Mouse (Mus musculus): ENCODE results near the gene Gm11555. TPM values are rescaled to one million over a fixed set of nuclear protein-coding genes. Genes with fewer than 3 reads are reported as not detected.
"Not testable (repeated sequence)": the region's sequence is repeated elsewhere in the genome, so short reads cannot be mapped to it uniquely, and the experiment has no call there.

Gene Gm11555
- not detected in 2 replicates for polyA plus RNA-seq (2014; fragmentation: Nextera tagmentation; extraction: Ambion mirVana)

DNA sequence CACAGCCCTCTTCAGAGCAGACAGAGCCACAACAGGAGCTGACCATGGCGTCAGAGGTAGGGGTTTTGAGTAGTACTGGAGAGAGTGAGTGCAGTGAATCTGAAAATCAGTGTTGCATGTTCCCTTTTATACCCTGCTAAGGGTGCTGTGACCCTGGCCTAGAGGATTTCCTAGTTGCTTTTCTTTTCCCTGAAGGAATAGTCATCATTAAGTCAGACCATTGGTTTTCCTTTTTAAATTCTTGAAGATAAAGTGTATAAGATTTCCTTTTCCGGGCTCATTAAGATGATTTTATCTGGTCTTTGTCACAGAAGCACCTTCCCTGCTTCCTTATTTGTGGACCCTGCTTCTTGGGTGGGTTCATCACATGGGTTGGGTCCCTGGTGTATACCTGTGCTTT is at the start of gene Gm11555:
Gm11555 (minus strand) TSS at position 101 of the 400 bp plus-strand sequence.
- Histone ChIP-seq H3K27me3 (ENCODE audit: control insufficient read depth, insufficient read depth, low read length) (no peaks in the 10 kb centered on the region), H3K4me1 (replicated peaks; ENCODE audit: control insufficient read depth, insufficient read depth, low read length) (no peaks in the 10 kb centered on the region), H3K9ac (ENCODE audit: low read length) (no peak within 1 kb of the TSS), H3K27ac (ENCODE audit: low read depth, low read length) (no peak within 1 kb of the TSS), H3K9me3 (ENCODE audit: control insufficient read depth, low read length) (no peaks in the 10 kb centered on the region), H3K4me3 (ENCODE audit: low read depth, low read length) (no peak within 1 kb of the TSS), H3K4me2 (ENCODE audit: low read depth, low read length, severe bottlenecking) (no peak within 1 kb of the TSS), H3K36me3 (ENCODE audit: control insufficient read depth, insufficient read depth, low read length) (no peaks in the 10 kb centered on the region)
- WGBS, result 84% methylated on average over 2 of the region's 2 CpGs
- no peak for DNase-seq (ENCODE audit: low spot score)
- no peak for ATAC-seq (replicated peaks; ENCODE audit: low FRiP score)

DNA sequence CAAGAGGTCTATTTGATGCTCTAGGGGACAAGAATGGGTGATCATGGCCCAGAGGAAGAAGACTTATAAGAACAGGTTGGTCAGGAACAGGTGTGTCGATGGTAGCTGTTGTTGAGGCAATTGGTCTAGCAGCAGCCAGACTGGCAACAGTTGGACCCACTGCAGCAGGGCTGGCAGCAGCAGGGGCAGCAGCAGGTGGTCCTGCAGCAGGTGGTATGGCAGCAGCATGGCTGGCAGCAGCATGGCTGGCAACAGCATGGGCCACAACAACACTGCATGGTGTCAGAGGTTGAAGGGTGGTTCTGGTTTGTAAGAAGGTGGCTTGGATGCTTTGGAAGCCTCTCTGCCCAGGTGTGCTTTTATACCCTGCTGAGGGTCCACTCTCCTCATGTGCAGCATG is 40.4 kb upstream of the Gm11555 start, which contains the start of gene Gm14190:
Gm14190 (minus strand) TSS at position 278 of the 400 bp plus-strand sequence.
- no peak within 1 kb of the TSS for H3K4me2 ChIP-seq (ENCODE audit: low read depth, low read length, severe bottlenecking)
- no peak for DNase-seq (ENCODE audit: low spot score)
- H3K9me3 ChIP-seq (ENCODE audit: control insufficient read depth, low read length), result no peaks in the 10 kb centered on the region
- H3K4me1 ChIP-seq (replicated peaks; ENCODE audit: control insufficient read depth, insufficient read depth, low read length), result no peaks in the 10 kb centered on the region
- no peaks in the 10 kb centered on the region for H3K27me3 ChIP-seq (ENCODE audit: control insufficient read depth, insufficient read depth, low read length)
- 88% methylated on average over 1 of the region's 1 CpGs for WGBS
- no peak within 1 kb of the TSS for H3K27ac ChIP-seq (ENCODE audit: low read depth, low read length)
- H3K4me3 ChIP-seq (ENCODE audit: low read depth, low read length), result no peak within 1 kb of the TSS
- H3K36me3 ChIP-seq (ENCODE audit: control insufficient read depth, insufficient read depth, low read length), result no peaks in the 10 kb centered on the region
- no peak for ATAC-seq (replicated peaks; ENCODE audit: low FRiP score)
- H3K9ac ChIP-seq (ENCODE audit: low read length), result no peak within 1 kb of the TSS

DNA sequence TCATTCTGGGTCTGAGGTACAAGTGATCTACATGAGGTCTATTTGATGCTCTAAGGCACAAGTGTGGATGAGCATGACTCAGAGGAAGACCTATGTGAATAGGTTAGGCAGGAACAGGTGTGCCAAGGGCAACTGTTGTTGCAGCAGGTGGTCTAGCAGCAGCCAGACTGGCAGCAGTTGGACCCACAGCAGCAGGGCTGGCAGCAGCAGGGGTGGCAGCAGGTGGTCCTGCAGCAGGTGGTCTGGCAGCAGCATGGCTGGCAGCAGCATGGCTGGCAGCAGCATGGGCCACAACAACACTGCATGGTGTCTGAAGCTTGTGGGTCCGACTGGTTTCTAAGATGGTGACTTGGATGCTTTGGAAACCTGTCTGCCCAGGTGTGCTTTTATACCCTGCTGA is 35.2 kb upstream of the Gm11555 start:
- DNase-seq (ENCODE audit: low spot score); H3K4me3 ChIP-seq (ENCODE audit: low read depth, low read length); H3K9ac ChIP-seq (ENCODE audit: low read length); H3K4me1 ChIP-seq (replicated peaks; ENCODE audit: control insufficient read depth, insufficient read depth, low read length); ATAC-seq (replicated peaks; ENCODE audit: low FRiP score); H3K9me3 ChIP-seq (ENCODE audit: control insufficient read depth, low read length); H3K4me2 ChIP-seq (ENCODE audit: low read depth, low read length, severe bottlenecking); H3K27ac ChIP-seq (ENCODE audit: low read depth, low read length); H3K27me3 ChIP-seq (ENCODE audit: control insufficient read depth, insufficient read depth, low read length); H3K36me3 ChIP-seq (ENCODE audit: control insufficient read depth, insufficient read depth, low read length): not testable (repeated sequence)
- WGBS, result 81% methylated on average over 1 of the region's 1 CpGs

DNA sequence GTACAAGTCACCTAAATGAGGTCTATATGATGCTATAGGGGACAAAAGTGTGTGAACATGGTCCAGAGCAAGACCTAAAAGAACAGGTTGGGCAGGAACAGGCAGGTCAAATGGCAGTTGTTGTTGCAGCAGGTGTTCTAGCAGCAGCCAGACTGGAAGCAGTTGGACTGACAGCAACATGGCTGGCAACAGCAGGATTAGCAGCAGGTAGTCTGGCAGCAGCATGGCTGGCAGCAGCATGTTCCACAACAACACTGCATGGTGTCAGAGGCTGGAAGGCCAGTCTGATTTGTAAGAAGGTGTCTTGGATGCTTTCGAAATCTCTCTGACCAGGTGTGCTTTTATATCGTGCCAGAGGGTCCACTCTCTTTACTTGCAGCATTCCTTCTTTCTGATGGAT is 33.4 kb upstream of the Gm11555 start:
- 95% methylated on average over 2 of the region's 2 CpGs for WGBS
- H3K4me2 ChIP-seq (ENCODE audit: low read depth, low read length, severe bottlenecking), result no peak overlapping the region
- H3K36me3 ChIP-seq (ENCODE audit: control insufficient read depth, insufficient read depth, low read length), result no peaks in the 10 kb centered on the region
- no peak overlapping the region for H3K4me3 ChIP-seq (ENCODE audit: low read depth, low read length)
- H3K27me3 ChIP-seq (ENCODE audit: control insufficient read depth, insufficient read depth, low read length), result no peaks in the 10 kb centered on the region
- peak; percentile 47 for DNase-seq (ENCODE audit: low spot score)
- no peaks in the 10 kb centered on the region for H3K9me3 ChIP-seq (ENCODE audit: control insufficient read depth, low read length)
- H3K27ac ChIP-seq (ENCODE audit: low read depth, low read length), result no peak overlapping the region
- no peaks in the 10 kb centered on the region for H3K4me1 ChIP-seq (replicated peaks; ENCODE audit: control insufficient read depth, insufficient read depth, low read length)
- no peak for ATAC-seq (replicated peaks; ENCODE audit: low FRiP score)
- no peak overlapping the region for H3K9ac ChIP-seq (ENCODE audit: low read length)

DNA sequence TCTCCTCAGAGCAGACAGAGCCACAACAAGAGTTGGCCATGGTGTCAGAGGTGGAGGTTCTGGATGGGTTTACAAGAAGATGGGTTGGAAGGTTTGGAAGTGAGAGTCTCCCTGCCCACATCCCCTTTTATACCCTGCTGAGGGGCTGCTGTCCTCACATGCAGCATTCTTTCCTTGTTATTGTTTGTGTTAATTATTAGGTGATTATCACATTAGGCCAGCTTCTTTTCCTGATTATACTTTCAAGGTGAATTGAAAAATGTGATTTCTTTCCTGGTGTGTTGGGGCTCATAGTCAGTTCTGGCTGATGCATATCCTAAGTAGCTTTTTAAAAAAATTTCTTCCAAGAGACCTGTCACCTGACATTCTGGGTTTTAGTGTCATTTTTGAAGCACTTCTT is 15.8 kb upstream of the Gm11555 start, which contains the start of gene Krtap4-6:
Krtap4-6 (minus strand) TSS at position 101 of the 400 bp plus-strand sequence.
- Histone ChIP-seq H3K9me3 (ENCODE audit: control insufficient read depth, low read length) (no peaks in the 10 kb centered on the region), H3K27me3 (ENCODE audit: control insufficient read depth, insufficient read depth, low read length) (no peaks in the 10 kb centered on the region), H3K4me3 (ENCODE audit: low read depth, low read length) (no peak within 1 kb of the TSS), H3K27ac (ENCODE audit: low read depth, low read length) (no peak within 1 kb of the TSS), H3K9ac (ENCODE audit: low read length) (no peak within 1 kb of the TSS), H3K4me1 (replicated peaks; ENCODE audit: control insufficient read depth, insufficient read depth, low read length) (no peaks in the 10 kb centered on the region), H3K36me3 (ENCODE audit: control insufficient read depth, insufficient read depth, low read length) (no peaks in the 10 kb centered on the region), H3K4me2 (ENCODE audit: low read depth, low read length, severe bottlenecking) (no peak within 1 kb of the TSS)
- ATAC-seq (replicated peaks; ENCODE audit: low FRiP score) (no peak), DNase-seq (ENCODE audit: low spot score) (no peak)

DNA sequence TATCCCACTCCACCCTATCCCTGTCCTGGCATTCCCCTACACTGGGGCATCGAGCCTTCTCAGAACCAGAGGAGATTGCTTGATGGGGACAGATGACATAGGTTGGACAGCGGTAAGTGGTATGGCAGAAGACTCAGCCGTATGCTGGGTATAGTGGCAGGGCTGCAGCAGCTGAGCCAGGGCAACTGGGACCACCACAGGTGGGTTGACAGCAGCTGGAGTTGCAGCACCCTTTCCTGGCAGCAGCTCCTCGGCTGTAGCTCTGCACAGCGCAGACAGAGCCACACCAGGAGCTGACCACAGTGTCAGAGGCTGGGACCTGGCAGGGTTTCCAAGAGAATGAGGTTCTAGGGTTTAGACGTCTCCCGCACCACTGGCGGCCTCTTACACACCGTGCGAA is 12.8 kb upstream of the Gm11555 start:
- 89% methylated on average over 10 of the region's 10 CpGs for WGBS
- no peaks in the 10 kb centered on the region for H3K4me1 ChIP-seq (replicated peaks; ENCODE audit: control insufficient read depth, insufficient read depth, low read length)
- H3K9me3 ChIP-seq (ENCODE audit: control insufficient read depth, low read length), result no peaks in the 10 kb centered on the region
- H3K9ac ChIP-seq (ENCODE audit: low read length), result no peak overlapping the region
- ATAC-seq (replicated peaks; ENCODE audit: low FRiP score), result no peak
- H3K4me2 ChIP-seq (ENCODE audit: low read depth, low read length, severe bottlenecking), result no peak overlapping the region
- H3K36me3 ChIP-seq (ENCODE audit: control insufficient read depth, insufficient read depth, low read length), result no peaks in the 10 kb centered on the region
- DNase-seq (ENCODE audit: low spot score), result no peak
- no peak overlapping the region for H3K27ac ChIP-seq (ENCODE audit: low read depth, low read length)
- no peak overlapping the region for H3K4me3 ChIP-seq (ENCODE audit: low read depth, low read length)
- no peaks in the 10 kb centered on the region for H3K27me3 ChIP-seq (ENCODE audit: control insufficient read depth, insufficient read depth, low read length)

DNA sequence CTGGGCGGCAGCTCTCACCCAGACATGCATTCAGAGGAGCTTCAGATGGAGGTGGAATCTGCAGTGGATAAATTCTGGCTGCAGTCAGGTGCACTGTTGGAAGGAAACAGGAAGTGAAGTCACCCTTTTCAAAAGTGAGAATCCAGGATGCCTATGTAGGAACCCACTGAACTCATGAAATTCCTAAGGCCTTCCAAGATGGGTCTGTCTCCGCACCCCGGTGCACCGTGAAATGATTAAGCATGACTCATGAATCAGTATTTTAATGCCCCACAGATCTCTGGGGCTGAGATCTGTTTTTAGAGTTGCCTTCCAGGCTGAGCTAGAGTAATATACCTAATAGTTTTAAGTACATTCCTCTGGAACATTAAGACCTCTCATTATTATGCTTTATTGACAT is 9.2 kb upstream of the Gm11555 start:
- no peak overlapping the region for H3K9ac ChIP-seq (ENCODE audit: low read length)
- no peak for DNase-seq (ENCODE audit: low spot score)
- no peaks in the 10 kb centered on the region for H3K4me1 ChIP-seq (replicated peaks; ENCODE audit: control insufficient read depth, insufficient read depth, low read length)
- WGBS, result 95% methylated on average over 4 of the region's 4 CpGs
- no peaks in the 10 kb centered on the region for H3K27me3 ChIP-seq (ENCODE audit: control insufficient read depth, insufficient read depth, low read length)
- no peaks in the 10 kb centered on the region for H3K36me3 ChIP-seq (ENCODE audit: control insufficient read depth, insufficient read depth, low read length)
- H3K4me2 ChIP-seq (ENCODE audit: low read depth, low read length, severe bottlenecking), result no peak overlapping the region
- H3K27ac ChIP-seq (ENCODE audit: low read depth, low read length), result no peak overlapping the region
- H3K4me3 ChIP-seq (ENCODE audit: low read depth, low read length), result no peak overlapping the region
- no peak for ATAC-seq (replicated peaks; ENCODE audit: low FRiP score)
- no peaks in the 10 kb centered on the region for H3K9me3 ChIP-seq (ENCODE audit: control insufficient read depth, low read length)

DNA sequence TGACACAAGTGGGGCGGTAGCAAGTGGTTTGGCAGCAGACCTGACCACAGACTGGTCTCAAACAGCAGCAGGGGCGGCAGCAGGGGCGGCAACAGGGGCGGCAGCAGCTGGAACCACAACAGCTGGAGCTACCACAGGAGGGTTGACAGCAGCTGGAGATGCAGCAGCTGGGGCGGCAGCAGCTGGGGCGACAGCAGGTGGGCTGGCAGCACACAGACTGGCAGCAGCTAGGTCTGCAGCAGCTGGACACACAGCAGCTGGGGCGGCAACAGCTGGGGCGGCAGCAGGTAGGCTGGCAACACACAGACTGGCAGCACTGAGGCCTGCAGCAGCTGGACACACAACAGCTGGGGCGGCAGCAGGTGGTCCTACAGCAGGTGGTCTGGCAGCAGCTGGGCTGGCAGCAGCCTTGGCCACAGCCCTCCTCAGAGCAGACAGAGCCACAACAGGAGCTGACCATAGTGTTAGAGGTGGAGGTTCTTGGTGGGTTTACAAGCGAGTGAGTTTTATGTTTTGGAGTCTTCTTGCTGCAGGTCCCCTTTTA is 8.5 kb upstream of the Gm11555 start, which contains the start of gene Gm11563:
Gm11563 (minus strand) TSS at position 494 of the 544 bp plus-strand sequence.
- H3K9ac ChIP-seq (ENCODE audit: low read length); H3K27ac ChIP-seq (ENCODE audit: low read depth, low read length); H3K9me3 ChIP-seq (ENCODE audit: control insufficient read depth, low read length); DNase-seq (ENCODE audit: low spot score); ATAC-seq (replicated peaks; ENCODE audit: low FRiP score); H3K4me1 ChIP-seq (replicated peaks; ENCODE audit: control insufficient read depth, insufficient read depth, low read length); H3K36me3 ChIP-seq (ENCODE audit: control insufficient read depth, insufficient read depth, low read length); H3K4me2 ChIP-seq (ENCODE audit: low read depth, low read length, severe bottlenecking); H3K27me3 ChIP-seq (ENCODE audit: control insufficient read depth, insufficient read depth, low read length); H3K4me3 ChIP-seq (ENCODE audit: low read depth, low read length): not testable (repeated sequence)
- WGBS, result 78% methylated on average over 10 of the region's 10 CpGs

DNA sequence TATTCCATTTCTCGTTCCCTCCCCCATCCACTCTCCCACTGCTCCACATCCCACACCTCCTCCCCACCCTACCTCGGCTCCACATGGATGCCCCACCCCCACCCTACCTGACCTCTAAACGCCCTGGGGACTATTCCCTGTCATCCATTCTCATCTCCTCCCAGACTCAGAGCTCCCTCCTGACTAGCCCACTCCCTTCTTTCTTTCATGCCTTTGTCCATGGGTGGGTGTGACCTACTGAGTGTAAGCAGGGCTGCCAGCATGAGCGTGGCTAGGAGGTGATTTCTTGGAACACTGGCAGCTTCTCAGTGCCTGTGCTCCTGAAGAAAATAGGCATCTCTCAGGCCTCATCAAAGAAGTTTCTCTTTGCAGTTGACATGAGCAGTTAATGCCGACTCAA is 7.0 kb upstream of the Gm11555 start:
- no peak overlapping the region for H3K4me2 ChIP-seq (ENCODE audit: low read depth, low read length, severe bottlenecking)
- H3K9me3 ChIP-seq (ENCODE audit: control insufficient read depth, low read length), result no peaks in the 10 kb centered on the region
- ATAC-seq (replicated peaks; ENCODE audit: low FRiP score) (no peak), DNase-seq (ENCODE audit: low spot score) (no peak)
- H3K27me3 ChIP-seq (ENCODE audit: control insufficient read depth, insufficient read depth, low read length), result no peaks in the 10 kb centered on the region
- no peaks in the 10 kb centered on the region for H3K36me3 ChIP-seq (ENCODE audit: control insufficient read depth, insufficient read depth, low read length)
- 49% methylated on average over 5 of the region's 5 CpGs for WGBS
- H3K27ac ChIP-seq (ENCODE audit: low read depth, low read length), result no peak overlapping the region
- no peak overlapping the region for H3K9ac ChIP-seq (ENCODE audit: low read length)
- H3K4me3 ChIP-seq (ENCODE audit: low read depth, low read length), result no peak overlapping the region
- no peaks in the 10 kb centered on the region for H3K4me1 ChIP-seq (replicated peaks; ENCODE audit: control insufficient read depth, insufficient read depth, low read length)
